Mouse (Mus musculus): ENCODE data around the gene Tspan15.

The Tspan15 gene

DNA sequence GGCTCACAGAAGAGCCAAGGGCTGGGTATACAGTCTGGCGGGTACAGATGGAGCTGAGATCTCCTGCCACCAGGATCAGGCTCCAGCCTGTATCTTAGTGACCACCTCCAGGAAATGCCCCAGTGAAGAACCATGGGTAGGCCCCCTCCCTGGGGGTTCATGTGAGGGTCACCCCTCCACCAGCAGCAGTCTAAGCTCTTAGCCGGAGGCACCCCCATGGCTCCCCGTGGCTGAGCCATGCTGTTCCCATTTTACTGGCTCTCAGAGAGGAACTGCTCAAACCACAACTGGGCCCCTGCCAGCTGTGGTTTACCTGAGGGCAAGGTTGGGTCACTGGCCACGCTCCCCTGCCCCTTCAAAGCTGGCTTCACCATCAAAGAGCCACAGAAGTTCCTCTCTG lies 41.1 kb downstream of the Tspan15 start:
- DNase-seq (ENCODE audit: low read depth, low spot score), result peak; percentile 73

DNA sequence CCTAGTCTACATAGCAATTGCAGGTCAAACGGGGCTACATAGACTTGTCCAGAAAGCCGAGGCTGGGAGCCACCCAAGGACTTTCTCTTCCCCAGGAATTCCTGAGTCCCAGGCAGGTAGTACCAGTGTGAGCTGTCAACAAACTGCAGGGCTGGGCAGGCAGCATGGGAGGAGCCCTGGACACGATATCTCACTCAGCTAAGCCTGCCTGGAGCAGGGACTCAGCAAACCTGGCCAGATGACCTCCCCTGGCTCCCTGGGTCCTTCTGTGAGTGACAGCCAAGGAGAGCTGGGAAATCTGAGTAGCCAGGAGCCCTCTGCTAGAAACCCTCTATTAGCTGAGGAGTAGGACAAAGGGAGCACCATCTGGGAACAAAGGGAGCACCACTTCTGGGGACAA lies 41.7 kb downstream of the Tspan15 start:
- no peak for DNase-seq (ENCODE audit: low read depth, low spot score)

DNA sequence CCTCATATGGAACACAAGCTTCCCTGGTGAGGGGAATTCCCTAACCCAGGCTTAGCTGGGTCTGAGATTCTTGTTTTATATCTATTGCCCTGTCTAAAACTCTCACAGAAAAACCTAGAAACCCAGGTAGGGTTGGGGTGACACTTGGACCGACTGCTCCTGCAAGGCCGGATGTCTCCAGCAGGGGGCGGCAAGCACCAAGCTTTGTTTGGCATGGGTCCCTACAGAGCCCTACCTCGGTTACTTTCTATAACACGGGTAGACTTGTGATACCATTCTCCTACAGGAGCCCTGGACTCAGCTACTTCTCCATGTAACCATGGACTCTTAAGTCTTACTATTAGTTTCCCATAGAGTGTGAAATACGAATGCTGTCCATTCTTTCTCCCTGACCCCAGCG lies 44.2 kb downstream of the Tspan15 start:
- peak; percentile 70 for DNase-seq (ENCODE audit: low read depth, low spot score)

DNA sequence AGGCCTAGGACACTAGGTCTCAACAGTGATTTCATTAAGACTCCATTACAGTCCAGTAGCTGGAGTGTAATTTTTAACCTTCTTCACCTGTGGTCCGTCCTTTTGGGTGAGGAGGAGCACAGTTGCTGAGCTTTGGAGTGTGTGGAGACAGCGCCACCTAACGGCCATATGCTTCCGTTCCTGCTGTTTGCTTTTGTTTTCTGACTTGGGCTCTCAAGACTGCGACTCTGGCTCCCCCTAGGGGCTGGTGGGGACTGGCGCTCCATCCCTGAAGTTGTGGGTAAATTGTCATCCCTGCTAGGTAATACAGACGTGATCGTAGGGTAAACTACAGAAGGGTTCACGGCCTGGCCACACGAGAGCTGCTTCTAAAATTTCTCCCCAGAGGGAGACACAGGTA lies 48.0 kb downstream of the Tspan15 start:
- DNase-seq (ENCODE audit: low read depth, low spot score), result peak; percentile 89

DNA sequence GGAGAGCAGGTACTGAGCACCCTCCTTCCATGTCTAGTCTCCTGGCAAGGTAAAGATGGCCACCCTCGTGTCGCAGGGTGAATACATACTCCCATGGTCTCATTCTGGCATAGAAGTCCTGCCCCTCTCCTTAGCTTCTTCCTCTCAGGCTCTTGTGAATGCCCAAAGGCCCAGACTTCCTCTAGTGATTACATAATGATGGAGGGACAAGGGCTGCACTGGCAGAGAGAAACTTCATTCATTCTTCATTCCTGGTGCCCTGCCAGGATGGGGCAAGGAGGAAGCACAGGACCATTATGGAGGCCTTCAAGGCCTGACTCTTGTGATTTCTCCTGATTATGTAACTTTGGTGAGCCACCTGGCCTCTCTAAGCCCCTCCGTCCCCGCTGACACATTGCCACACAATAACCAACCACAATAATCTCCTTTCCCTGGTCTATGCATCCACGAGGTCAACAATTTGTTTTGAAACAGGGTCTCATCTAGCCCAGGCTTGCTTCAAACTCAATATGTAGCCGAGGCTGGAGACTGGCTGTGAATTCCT lies 48.5 kb downstream of the Tspan15 start:
- DNase-seq (ENCODE audit: low read depth, low spot score), result no peak

DNA sequence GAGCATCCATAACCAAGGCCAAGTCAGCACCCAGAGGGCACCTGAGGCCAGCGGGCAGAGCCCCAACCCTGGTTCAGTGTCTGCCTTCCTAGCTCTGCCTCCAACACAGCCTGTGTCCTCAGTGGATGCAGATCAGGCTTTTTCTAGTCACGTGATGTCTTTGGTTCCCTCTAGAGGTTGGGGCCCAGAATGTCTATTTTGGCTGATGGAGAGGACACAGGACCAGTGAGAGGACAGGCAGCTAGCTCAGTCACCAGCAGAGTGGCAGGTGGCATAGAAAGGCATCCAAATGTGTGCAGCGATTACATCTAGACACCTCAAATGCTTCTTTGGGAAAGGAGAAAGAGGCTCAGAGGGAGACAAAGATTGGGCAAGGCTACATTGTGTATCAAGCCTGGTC lies 49.4 kb downstream of the Tspan15 start:
- no peak for DNase-seq (ENCODE audit: low read depth, low spot score)

DNA sequence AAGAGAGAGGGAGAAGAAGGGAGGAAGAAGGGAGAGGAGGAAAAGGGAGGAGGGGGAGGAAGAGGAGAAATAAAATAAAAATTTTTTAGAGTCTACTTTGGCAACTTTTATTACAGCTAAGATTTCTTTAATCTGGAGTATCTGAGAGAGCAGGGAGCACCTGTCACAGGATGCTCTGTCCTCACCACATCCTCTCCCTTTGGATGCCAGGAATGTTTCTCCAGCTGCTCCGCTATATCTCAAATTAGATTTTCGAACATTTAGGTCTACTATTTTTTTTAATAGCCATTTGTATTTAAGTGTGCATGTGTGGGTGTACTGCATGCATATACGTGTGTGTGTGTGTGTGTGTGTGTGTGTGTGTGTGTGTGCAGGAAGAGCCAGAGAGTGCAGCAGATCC lies 51.1 kb downstream of the Tspan15 start:
- DNase-seq (ENCODE audit: low read depth, low spot score), result no peak

DNA sequence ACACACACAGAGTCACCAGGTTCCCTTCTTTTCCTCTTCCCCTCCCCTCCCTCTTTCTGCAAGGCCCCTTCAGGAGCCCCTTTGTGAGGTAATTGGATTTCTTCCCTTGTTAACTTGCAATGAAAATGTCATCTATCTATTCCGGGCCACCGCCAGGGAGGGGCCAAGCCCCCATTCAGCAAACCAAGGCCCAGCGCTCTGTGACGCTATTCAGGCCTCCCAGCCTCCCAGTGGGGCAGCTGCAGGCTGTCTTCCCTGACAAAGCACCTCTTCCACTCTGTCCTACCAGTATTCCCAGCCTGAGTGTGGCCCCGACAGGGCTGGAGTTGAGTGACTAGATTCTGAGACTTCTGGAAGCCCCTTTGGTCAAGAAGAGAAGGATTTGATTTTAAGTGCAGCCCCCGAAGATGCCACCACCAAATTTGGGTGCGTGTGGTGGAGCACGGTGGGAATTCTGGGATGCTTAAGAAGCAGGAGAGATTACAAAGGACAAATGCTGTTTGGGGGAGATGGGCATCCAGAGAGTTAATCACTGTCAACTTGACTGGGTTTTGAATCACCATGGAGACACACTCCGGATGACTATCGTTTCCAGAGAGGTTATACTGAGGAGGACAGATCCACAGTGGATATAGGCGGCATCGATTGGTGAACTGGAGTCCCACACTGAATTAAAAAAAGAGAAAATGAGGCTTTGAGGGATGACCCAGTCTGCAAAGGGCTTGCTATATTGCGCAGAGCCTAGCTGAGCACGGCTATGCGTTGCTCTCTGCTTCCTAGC lies 56.3 kb downstream of the Tspan15 start:
- DNase-seq (ENCODE audit: low read depth, low spot score), result no peak

DNA sequence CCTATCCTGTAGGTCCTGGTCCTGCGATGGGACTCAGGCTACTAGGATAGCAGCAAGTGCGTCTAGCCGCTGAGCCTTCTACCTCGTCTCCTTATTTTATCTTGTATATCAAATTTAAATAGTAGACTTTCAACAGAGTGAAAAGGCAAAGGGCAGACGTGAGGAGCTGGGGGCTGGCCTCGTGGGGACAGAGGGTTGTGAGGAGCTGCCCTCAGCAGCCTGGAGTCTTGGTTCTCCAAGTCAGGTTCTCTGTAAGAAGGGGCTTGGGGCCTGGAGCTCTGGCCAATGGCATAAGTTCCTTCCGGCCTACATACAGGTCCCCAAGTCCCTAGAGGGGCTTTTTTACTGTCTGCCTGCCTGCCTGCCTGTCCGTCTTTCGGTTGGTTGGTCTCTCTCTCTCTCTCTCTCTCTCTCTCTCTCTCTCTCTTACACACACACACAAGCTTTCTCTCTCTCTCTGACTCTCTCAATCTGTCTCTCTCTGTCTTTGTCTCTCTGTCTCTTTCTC lies 57.1 kb downstream of the Tspan15 start:
- no peak for DNase-seq (ENCODE audit: low read depth, low spot score)

DNA sequence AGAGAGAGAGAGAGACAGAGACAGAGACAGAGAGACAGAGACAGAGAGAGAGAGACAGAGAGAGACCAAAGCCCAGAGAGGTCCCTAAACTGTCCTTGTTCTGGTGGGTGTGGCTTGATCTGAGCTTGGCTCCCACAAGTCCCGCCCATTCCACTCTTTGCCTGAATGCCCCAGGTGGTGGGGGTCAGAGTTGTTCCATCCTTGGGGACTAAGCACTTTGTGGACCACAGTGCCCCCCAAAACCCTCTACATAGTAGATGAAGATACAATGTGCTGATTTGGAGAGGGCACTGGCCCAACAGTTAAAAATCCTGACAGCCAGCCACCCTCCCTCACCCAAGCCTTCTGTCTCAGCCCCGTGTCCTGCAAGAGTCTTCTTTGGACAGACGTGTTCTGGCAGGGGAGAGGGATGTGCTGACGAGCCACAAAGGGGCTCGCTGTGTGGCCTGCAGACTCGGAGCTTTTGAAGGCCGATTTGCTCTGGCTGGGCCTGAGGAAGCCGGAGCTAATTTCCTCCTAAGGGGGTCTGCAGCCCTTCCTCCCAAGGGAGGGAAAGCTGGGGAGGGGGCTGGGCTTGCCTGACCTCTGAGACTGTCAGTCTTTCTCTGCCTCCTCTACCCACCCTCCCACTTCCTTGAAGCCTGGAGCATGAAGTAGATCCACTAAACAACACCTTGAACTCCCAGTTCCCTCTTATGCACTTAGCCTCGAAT lies 58.1 kb downstream of the Tspan15 start:
- DNase-seq (ENCODE audit: low read depth, low spot score), result no peak

DNA sequence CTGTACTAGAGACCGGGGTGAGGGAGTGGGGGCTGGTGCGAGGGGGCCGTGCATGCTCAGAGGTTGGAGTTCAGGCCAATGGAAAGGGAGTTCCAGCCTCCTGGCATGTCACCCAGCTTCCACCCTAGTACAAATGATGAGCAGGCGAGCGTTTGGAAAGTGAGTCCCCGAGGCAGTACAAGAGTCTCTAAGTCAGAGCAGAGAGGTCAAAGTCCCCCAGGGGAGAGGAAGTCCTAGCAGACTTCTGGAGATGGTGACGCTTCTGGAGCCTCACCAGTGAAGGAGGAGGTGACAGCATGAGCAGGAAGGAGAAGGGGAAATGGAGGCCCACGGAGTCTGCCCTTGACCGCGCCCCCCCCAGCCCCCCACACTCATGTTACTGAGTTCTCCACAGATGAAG lies 68.6 kb downstream of the Tspan15 start:
- no peak for DNase-seq (ENCODE audit: low read depth, low spot score)

DNA sequence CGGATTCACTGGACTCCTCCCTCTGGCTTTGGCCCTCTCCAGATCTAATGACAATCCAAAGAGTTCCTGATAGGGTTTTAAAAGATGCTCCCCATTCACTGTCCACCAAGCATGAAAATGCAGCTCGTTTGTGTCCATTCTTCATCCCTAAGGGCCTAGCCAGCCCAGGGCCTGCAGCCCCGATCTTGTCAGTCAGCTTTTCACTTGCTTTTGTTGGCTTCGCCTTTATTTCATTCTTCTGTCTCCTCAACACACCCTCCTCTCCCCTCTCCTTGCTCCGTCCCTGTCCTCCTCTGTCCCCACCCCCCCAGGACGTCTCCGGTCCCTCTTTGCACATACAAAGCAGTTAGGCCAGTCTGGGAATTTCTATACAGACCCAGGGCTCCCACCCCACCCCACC lies 81.1 kb downstream of the Tspan15 start:
- no peak for DNase-seq (ENCODE audit: low read depth, low spot score)

DNA sequence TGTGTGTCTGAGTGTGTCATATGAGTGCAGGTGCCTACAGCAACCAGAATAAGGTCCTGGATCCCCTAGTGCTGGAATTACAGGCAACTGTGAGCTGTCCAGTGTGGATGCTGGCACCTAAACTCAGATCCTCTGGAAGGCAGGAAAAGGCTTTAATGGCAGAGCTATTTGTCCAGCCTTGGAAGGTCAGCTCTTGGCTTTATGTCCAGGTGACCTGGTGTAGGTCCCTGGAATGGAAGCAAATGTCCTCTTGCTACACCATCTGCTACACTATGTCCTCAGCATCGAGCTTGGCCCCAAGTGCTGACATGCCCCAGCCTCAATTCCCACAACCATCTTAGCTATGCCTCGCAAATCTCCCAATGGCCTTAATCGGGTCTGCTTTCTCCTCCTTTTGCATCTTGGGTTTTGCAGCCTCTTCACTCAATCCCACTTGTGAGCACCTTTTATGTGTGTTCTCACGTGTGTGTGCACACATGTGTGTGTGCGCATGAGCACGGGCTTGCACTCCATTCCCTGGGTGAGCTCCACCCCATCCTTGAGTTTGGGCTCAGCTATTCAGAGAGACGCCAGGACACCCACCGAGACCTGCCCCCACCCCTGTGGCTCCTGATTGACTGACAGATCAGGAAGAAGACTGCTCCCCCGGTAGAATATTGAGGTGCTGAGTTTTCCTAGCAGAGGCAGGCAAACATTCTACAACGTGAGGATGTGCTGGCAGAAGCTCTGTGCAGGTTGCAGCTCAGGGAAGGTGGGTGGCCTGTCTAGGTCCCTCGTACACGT lies 83.4 kb downstream of the Tspan15 start:
- DNase-seq (ENCODE audit: low read depth, low spot score), result no peak

DNA sequence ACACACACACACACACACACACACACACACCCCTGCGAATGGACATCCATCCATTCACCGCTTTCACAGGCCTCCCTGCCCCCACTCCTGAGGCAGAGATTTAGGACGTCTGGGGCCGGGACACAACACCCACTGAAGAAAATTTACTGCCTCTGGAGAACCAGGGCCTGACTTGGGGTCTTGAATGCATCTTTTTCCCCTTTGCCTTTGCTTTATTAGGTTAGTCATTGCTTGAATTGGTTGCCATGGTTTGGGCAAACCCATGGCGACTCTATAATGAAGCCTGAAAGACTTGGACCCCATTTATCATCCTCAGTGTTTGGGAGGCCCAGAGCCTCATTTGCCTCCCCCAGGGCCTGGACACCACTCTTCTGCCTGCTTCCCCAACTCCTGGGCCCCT lies 85.1 kb downstream of the Tspan15 start:
- DNase-seq (ENCODE audit: low read depth, low spot score), result no peak

DNA sequence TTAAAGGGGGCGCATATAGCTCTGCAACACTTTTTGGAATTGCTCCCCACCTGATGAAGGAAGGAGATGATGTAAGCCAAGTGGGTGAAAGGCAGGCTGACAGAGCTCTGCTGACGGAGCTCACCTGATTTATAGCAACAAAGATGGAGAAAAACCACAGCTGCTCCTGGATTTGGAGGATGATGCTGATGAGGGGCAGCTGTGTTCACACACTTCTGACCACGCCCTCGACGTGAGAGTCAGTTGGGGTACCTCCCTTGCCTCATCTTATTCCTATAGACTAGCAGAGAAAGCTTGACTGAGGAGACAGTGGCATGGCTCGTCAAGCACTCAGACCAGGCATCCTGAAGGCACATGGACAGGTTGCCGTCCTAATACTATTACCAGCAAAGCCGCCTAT lies 87.2 kb downstream of the Tspan15 start, which contains the start of gene Fam241b:
Fam241b (minus strand) TSS at position 101 of the 400 bp plus-strand sequence.
- no peak for DNase-seq (ENCODE audit: low read depth, low spot score)

DNA sequence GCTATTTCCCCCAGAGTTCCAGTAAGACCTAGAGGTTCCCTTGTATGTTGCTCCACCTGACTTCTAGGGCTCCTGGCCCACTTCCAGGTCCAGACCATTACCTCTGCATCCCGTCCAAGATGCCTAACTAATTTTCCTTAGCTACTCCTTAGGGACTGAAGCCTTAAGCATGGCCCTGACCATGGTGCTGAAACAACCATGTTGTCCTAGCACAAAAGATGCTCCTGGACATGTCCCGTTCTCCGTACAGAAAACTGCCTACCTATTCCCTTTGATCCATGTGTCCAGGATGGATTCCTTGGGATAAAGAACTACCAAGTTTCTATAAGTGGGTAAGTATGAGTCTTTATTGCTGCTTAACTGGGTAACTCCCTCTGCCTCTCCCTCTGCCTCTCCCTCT lies 93.0 kb downstream of the Tspan15 start:
- no peak for DNase-seq (ENCODE audit: low read depth, low spot score)

DNA sequence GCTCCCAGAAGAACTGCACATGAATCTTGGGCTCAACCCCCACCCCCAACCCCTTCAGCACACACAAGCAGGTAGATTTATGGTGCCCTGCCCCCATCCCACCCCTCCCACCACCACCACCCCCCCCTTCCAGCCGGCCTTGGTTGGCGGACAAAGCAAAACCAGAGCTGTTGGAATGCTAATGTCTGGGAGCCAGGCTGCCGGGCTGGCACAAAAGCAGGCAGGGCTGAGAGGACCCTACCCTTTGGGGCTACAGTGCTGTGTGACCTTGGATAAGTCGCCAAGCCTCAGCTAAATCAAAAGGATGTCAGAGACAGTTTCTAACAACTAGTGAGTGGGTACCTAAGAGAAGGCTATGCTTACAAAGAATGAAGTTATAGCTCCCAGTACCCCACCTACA lies 93.9 kb downstream of the Tspan15 start:
- DNase-seq (ENCODE audit: low read depth, low spot score), result no peak

DNA sequence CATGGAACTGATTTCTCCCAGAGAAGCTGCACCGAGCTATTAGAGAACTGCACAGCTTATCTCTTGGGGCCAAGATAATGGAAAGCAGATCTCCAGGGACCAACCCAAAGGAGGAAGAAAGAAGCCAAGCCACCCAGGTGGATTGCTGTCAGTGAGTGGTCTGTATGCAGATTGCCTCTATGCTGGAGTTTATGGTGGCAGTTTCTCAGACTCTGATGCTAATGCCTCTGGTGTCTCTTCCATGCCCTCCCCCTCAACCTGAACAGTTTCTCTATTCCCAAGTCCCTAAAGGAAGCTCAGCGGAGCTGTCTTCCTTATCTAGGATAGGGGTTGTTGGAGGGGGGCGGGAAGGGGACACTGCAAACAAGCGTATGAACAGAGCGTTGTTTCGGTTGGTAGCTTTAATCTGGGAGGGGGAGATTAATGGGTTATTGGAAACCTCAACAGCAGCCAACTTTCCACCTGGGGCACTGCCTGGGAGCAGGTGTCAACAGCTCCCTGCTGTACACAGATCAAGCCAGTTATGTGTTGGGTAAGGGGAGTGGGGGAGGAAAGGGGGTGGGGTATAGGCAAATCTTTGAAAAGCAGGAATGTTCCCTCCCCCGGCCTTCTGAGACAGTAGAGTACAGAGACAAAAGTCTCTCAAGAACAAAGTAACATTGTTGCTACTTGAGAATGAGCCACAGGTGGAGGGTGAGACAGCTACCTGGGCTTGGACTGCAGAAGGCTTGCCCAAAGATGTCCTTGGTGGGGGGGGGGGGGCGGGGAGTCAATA lies 95.2 kb downstream of the Tspan15 start:
- DNase-seq (ENCODE audit: low read depth, low spot score), result no peak
